Mouse (Mus musculus) layer of hippocampus, postnatal 10 days (tissue): ENCODE results near the gene Asic3. TPM values are rescaled to one million over a fixed set of nuclear protein-coding genes. Genes with fewer than 3 reads are reported as not detected.
"Not testable (repeated sequence)": the region's sequence is repeated elsewhere in the genome, so short reads cannot be mapped to it uniquely, and the experiment has no call there.

Source experiments
- DNase-seq, 2 experiments: peaks; one replicate each; pipeline ENCODE4 v3.0.0; 2021; ENCODE audit warnings: low spot score in 2 of 2
- total RNA-seq, 2 experiments: library from RNA; stranded (reverse); gene quantifications; 2 replicates each; pipeline ENCODE4 v1.2.3; 2021

Gene Asic3
- total RNA-seq, 2 experiments from 2014 or later, result not detected

GRCm38 (mm10) chr5:24387264-24388241, 25.6 kb upstream of the Asic3 start:
- DNase-seq, result peak; percentile 41 to 60

DNA sequence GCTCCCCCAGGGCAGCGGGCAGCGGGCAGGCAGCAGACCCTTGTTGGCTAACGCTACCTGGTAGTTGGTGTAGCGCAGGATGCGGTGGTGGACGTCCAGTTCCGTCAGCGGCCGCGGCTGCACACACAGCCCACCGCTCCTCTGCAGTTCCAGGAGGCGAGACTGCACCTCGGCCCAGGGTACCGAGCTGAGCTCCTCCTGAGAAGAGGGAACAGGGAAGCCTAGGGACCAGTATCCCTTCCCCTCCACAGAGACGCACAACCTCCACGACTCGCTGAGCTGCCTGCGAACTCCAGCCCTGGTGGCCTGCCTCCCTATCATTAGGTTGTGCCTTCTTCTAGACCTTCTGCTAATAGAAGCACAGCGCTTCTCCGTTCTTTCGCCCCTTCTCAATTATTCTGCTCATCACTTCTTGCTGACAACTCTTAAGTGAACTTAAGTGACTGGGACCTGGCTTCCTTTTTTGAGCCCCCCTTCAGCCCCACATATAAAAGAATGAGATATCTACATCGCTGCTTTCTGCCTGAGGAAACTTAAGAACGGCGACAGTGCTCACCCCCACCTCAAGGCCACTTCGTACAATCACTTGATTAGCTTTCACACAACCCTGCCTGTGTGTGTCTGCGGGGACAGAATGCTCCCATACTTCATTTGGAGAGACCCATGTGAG, 24.8 kb upstream of the Asic3 start:
- DNase-seq, result no peak

DNA sequence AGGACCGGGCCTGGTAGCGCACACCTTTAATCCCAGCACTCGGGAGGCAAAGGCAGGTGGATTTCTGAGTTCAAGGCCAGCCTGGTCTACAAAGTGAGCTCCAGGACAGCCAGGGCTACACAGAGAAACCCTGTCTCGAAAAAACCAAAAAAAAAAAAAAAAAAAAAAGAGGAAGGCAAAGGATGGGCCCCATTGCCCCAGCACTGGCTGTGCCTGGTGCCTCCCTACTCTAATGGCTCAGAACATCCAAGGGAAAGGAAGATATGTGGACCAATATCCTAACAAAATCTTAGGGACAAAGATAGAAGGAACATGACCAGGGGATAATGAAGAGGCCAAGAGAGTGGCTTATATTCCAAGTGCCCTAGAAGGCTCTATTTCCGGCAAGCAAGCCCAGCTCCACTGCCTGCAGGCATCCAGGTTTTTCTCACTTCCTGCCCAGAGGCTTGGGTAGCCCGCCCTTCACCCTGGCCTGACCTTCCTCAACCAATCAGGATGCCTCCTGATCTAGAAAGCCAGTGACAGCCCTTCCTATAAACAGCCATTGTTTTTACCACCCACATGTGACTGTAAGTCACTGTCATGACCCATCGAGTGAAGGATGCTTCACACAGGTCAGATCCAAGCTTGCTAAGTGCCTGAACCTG, 24.1 kb upstream of the Asic3 start:
- no peak for DNase-seq

DNA sequence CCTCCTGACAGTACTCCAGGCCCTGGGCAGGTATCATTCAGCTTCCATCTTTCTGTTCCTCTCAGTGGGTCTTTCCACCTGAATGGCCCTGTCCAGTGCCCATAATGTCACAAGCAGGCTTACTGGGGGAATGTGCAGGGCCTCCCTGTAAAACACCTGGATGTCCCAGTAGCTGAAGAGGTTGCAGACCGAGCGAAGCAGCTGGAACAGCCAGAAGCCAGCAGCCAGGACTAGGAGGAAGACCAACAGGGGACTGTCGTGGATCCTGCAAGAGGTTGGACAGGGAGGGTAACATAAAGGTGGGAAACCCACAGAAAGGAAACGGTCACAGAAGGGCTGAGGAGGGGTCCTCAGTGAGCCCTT, 23.6 kb upstream of the Asic3 start:
- no peak for DNase-seq

DNA sequence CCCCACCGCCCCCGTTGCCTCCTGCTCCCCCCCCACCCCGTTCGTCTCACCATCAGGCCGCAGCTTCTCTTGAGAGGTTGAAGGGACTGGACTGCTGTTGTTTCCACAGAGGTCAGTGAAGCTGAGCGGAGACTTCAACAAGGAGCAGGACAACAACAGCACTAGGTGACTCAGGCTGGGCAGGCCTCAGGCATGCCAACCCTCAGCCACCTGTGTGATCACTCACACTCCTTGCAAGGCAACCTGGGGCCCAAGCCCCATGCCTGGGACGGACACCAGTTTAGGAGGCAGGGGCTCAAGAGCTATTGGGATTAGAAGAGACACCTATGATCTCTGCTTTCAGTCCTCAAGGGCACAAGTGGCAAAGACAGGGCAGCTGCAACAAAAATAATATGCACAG, 21.3 kb upstream of the Asic3 start, which contains the start of gene Atg9b:
Atg9b (minus strand) TSS at position 280 of the 400 bp plus-strand sequence.
- no peak for DNase-seq

GRCm38 (mm10) chr5:24392724-24393123, 20.5 kb upstream of the Asic3 start:
- no peak for DNase-seq

GRCm38 (mm10) chr5:24393392-24393997, 19.7 kb upstream of the Asic3 start, which contains the start of gene Abcb8:
Abcb8 (plus strand) TSS chr5:24393663.
- DNase-seq, result peak; percentile 88 to 90

GRCm38 (mm10) chr5:24394165-24394894, 18.9 kb upstream of the Asic3 start:
- peak; percentile 94 to 95 for DNase-seq

- not testable (repeated sequence) for DNase-seq
Measured at GRCm38 (mm10) chr5:24396254-24396653, 16.9 kb upstream of the Asic3 start.

DNA sequence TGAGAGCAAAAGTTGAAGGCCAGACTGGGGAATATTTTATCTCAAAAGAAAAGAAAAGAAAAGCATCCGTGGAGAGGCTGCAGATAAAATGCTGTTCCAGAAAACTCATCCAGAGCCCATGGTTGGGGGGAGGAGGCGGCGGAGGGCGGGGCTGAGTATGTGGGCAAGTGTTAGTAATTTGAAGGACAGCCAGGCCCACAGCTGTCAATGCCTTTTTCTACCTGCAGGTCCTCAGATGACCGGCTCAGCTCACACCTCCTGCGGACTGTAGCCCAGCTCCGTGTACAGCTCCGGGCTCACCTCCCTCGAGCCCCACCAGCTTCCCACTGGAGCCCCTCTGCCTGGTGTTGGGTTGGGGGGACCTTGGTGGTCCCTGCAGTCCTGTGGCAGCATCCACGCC, 13.5 kb upstream of the Asic3 start:
- no peak for DNase-seq

- DNase-seq, result no peak
Measured at GRCm38 (mm10) chr5:24400362-24400761, 12.8 kb upstream of the Asic3 start.

GRCm38 (mm10) chr5:24400911-24401605, 12.1 kb upstream of the Asic3 start:
- no peak for DNase-seq

- no peak for DNase-seq
Measured at GRCm38 (mm10) chr5:24401969-24402368, 11.2 kb upstream of the Asic3 start.

GRCm38 (mm10) chr5:24404594-24405360, 8.4 kb upstream of the Asic3 start:
- no peak for DNase-seq

DNA sequence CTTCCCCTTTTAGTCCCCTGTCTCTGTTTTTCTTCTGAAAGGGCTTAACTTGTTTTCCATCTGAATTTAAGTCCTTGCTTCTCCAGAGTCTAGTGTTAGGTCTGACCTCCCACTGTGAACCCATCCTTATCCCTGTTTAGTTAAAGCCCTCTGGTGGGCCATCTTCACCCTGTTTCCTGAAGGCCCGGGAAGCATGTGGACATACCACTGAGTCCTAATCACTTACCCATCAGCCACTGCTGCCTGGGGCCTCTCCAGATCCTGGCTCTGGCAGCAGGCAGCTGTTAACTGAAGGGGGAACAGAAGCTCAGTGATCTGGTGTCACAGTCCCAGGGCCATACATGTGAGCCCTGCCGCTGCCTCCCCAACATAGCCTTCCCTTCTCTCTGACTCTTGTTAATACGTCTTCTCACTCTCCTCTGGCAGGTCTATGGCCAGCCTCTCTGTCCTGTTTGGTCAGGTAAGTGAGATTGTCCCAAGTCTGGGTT, 7.8 kb upstream of the Asic3 start:
- no peak for DNase-seq

DNA sequence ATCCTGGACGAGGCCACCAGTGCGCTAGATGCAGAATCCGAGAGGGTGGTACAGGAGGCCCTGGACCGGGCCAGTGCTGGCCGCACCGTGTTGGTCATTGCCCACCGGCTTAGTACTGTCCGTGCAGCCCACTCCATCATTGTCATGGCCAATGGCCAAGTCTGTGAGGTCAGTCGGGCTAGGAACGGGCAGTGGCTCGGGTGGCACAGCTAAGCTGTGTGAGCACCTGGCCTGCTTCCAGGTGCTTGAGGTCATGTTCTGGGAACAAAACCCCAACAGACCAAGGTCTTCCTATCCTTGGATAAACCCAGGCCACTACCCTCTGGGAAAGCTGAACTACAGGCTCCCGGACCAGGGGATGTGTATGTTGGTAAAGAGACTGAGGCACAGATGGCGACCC, 4.5 kb upstream of the Asic3 start:
- no peak for DNase-seq

GRCm38 (mm10) chr5:24409466-24409865, 3.7 kb upstream of the Asic3 start:
- DNase-seq, result no peak

- DNase-seq, result no peak
Measured at GRCm38 (mm10) chr5:24412063-24412462, 1.1 kb upstream of the Asic3 start.

DNA sequence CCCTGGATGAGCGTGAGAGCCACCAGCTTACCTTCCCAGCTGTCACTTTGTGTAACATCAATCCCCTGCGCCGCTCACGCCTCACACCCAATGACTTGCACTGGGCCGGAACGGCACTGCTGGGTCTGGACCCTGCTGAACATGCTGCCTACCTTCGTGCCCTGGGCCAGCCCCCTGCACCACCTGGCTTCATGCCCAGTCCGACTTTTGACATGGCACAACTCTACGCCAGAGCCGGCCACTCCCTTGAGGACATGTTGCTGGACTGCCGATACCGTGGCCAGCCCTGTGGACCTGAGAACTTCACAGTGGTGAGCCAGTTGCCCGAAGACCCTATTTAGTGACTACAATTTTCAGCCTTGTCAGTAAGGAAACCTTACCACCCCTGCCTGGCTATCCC, 746 bp downstream of the Asic3 start:
- DNase-seq, result no peak
